Mouse (Mus musculus): ENCODE results near the gene Nploc4. TPM values are rescaled to one million over a fixed set of nuclear protein-coding genes. Genes with fewer than 3 reads are reported as not detected.

Nploc4 gene
- polyA plus RNA-seq, 1 experiment from 2014 or later: 15.6 TPM

DNA sequence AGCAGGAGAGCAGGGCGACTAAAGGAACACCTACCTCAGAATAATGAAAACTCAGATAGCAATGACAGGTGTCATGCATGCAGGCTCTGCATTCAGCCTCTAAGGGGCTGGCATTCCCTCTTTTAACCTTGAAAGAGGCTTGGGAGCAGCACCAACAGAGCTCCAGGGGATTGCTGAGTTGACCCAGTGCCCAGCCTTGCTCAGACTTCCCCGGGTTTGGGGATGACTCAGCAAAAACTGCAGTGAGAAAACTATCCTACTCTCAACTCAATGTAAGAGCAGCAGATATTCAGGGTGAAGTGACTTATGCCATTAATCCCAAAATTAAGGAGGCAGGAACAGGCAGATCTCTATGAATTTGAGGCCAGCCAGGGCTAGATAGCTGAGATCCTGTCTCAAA is 50.4 kb downstream of the Nploc4 start:
- H3K36me3 ChIP-seq (ENCODE audit: control insufficient read depth, insufficient read depth): peaks cover 73% of the 10 kb centered on the region
- no peak for ATAC-seq

DNA sequence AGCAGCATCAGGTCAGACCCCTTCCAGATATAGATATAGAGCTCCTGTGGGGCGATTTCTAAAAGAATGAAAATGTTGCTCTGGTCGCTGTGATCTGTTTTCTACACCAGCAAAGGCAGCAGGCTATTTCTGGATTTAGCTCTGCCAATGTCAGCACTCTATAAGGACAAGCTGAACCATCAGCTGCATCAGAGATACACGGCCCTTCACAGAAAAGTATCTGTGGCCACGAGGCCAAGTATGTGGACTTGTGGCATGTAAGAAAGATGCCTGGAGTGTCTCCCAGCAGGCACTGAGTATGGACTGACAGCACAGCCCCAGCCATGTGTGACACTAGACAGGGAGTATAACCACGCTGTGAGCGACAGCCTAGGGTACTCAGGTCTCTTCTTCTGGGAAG is 50.9 kb downstream of the Nploc4 start:
- Histone ChIP-seq H3K36me3 (ENCODE audit: control insufficient read depth, insufficient read depth) (peaks cover 75% of the 10 kb centered on the region), H3K4me2 (replicated peaks; ENCODE audit: low read depth) (no peak overlapping the region), H3K4me3 (ENCODE audit: low read depth, low read length) (no peak overlapping the region), H3K4me1 (replicated peaks; ENCODE audit: control insufficient read depth, insufficient read depth, low read length) (no peaks in the 10 kb centered on the region), H3K27me3 (replicated peaks; ENCODE audit: control insufficient read depth, insufficient read depth, low read length) (no peaks in the 10 kb centered on the region), H3K27ac (ENCODE audit: low read depth, low read length) (no peak overlapping the region), H3K9ac (ENCODE audit: low read depth, low read length) (no peak overlapping the region), H3K9me3 (ENCODE audit: control insufficient read depth) (no peaks in the 10 kb centered on the region)
- ATAC-seq: no peak
- no peak for TF ChIP-seq CTCF (IDR thresholded peaks at IDR 0.05; ENCODE audit: low read depth)
- WGBS: 96% methylated on average over 6 of the region's 6 CpGs

More for the DNA sequence above, 50.4 kb downstream of the Nploc4 start:
- H3K4me2 ChIP-seq (replicated peaks; ENCODE audit: low read depth): no peak overlapping the region
- no peak overlapping the region for H3K9ac ChIP-seq (ENCODE audit: low read depth, low read length)
- no peaks in the 10 kb centered on the region for H3K4me1 ChIP-seq (replicated peaks; ENCODE audit: control insufficient read depth, insufficient read depth, low read length)
- H3K4me3 ChIP-seq (ENCODE audit: low read depth, low read length): no peak overlapping the region
- no peak for TF ChIP-seq CTCF (IDR thresholded peaks at IDR 0.05; ENCODE audit: low read depth)
- H3K27me3 ChIP-seq (replicated peaks; ENCODE audit: control insufficient read depth, insufficient read depth, low read length): no peaks in the 10 kb centered on the region
- WGBS: 62% methylated on average over 2 of the region's 2 CpGs
- no peak overlapping the region for H3K27ac ChIP-seq (ENCODE audit: low read depth, low read length)
- H3K9me3 ChIP-seq (ENCODE audit: control insufficient read depth): no peaks in the 10 kb centered on the region

DNA sequence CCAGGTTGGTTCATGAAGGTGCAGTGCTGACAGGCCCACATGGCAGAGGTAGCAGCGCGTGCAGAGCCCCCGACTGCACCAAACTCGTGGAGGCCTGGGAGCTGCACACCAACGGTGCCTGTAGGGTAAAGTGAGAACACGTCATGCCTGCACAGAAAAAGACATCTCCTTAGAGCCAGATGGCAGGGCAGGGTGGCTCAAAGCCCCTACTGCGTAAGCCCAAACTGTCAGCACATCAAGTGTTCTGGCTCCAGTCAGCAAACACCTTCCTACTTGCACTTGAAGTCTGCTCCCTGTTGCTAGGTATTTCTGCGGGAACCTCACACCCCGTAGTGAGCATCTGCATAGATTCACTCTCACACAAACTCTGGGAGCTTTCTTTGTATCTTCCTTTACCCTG is 55.0 kb downstream of the Nploc4 start:
- Histone ChIP-seq H3K36me3 (ENCODE audit: control insufficient read depth, insufficient read depth) (peaks cover 70% of the 10 kb centered on the region), H3K4me3 (ENCODE audit: low read depth, low read length) (no peak overlapping the region), H3K9ac (ENCODE audit: low read depth, low read length) (no peak overlapping the region), H3K27ac (ENCODE audit: low read depth, low read length) (no peak overlapping the region), H3K9me3 (ENCODE audit: control insufficient read depth) (no peaks in the 10 kb centered on the region), H3K27me3 (replicated peaks; ENCODE audit: control insufficient read depth, insufficient read depth, low read length) (no peaks in the 10 kb centered on the region), H3K4me1 (replicated peaks; ENCODE audit: control insufficient read depth, insufficient read depth, low read length) (0 out of 2 replicates have a peak, but pooled peaks cover 3% of the 10 kb centered on the region), H3K4me2 (replicated peaks; ENCODE audit: low read depth) (no peak overlapping the region)
- 91% methylated on average over 9 of the region's 9 CpGs for WGBS
- no peak for ATAC-seq
- no peak for TF ChIP-seq CTCF (IDR thresholded peaks at IDR 0.05; ENCODE audit: low read depth)

DNA sequence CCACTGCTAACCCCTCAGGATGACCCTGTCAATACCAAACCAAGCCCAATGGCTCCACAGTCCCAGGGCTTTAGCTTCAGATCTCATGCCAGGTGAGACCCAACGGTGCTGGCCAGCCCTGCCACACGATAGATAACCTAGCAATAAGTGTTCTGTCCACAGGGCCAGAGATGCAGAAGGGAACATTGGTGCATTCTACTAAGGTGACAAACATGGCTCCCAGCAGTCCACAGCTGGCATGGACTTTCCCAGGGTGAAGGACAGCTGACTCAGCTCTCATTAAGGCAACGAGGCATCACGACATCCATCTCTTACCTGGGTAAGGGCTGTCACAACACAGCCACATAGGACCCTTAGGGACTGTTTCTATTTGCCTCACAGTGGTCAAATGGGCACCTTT is 56.4 kb downstream of the Nploc4 start:
- TF ChIP-seq CTCF (IDR thresholded peaks at IDR 0.05; ENCODE audit: low read depth): no peak
- no peak for ATAC-seq
- 94% methylated on average over 4 of the region's 4 CpGs for WGBS
- Histone ChIP-seq H3K4me1 (replicated peaks; ENCODE audit: control insufficient read depth, insufficient read depth, low read length) (0 out of 2 replicates have a peak, but pooled peaks cover 3% of the 10 kb centered on the region), H3K27ac (ENCODE audit: low read depth, low read length) (no peak overlapping the region), H3K9ac (ENCODE audit: low read depth, low read length) (no peak overlapping the region), H3K36me3 (ENCODE audit: control insufficient read depth, insufficient read depth) (peaks cover 72% of the 10 kb centered on the region), H3K4me2 (replicated peaks; ENCODE audit: low read depth) (no peak overlapping the region), H3K4me3 (ENCODE audit: low read depth, low read length) (no peak overlapping the region), H3K9me3 (ENCODE audit: control insufficient read depth) (no peaks in the 10 kb centered on the region), H3K27me3 (replicated peaks; ENCODE audit: control insufficient read depth, insufficient read depth, low read length) (no peaks in the 10 kb centered on the region)

DNA sequence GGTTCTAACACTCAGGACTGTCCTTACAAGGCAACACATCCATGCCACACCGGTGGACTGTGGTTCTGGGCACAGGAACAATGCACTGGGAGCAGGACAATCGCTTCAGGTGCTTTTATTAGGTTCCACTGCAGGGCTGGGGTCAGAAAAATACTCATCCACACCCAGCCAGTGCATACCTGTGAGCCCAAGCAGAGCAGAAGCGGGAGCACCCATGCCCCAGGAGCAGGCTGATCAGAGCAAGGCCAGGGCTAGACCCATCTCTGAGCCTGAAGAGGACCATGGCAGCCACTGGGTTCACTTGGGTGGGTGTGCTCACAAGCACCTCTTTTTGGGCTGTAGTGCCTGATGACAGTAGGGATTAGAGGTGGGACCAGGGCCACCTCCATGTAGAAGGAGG is 57.2 kb downstream of the Nploc4 start:
- Histone ChIP-seq H3K9ac (ENCODE audit: low read depth, low read length) (no peak overlapping the region), H3K4me3 (ENCODE audit: low read depth, low read length) (no peak overlapping the region), H3K4me2 (replicated peaks; ENCODE audit: low read depth) (no peak overlapping the region), H3K27ac (ENCODE audit: low read depth, low read length) (no peak overlapping the region), H3K27me3 (replicated peaks; ENCODE audit: control insufficient read depth, insufficient read depth, low read length) (no peaks in the 10 kb centered on the region), H3K9me3 (ENCODE audit: control insufficient read depth) (no peaks in the 10 kb centered on the region), H3K4me1 (replicated peaks; ENCODE audit: control insufficient read depth, insufficient read depth, low read length) (0 out of 2 replicates have a peak, but pooled peaks cover 3% of the 10 kb centered on the region), H3K36me3 (ENCODE audit: control insufficient read depth, insufficient read depth) (peaks cover 71% of the 10 kb centered on the region)
- ATAC-seq: no peak
- no peak for TF ChIP-seq CTCF (IDR thresholded peaks at IDR 0.05; ENCODE audit: low read depth)
- 93% methylated on average over 3 of the region's 3 CpGs for WGBS

DNA sequence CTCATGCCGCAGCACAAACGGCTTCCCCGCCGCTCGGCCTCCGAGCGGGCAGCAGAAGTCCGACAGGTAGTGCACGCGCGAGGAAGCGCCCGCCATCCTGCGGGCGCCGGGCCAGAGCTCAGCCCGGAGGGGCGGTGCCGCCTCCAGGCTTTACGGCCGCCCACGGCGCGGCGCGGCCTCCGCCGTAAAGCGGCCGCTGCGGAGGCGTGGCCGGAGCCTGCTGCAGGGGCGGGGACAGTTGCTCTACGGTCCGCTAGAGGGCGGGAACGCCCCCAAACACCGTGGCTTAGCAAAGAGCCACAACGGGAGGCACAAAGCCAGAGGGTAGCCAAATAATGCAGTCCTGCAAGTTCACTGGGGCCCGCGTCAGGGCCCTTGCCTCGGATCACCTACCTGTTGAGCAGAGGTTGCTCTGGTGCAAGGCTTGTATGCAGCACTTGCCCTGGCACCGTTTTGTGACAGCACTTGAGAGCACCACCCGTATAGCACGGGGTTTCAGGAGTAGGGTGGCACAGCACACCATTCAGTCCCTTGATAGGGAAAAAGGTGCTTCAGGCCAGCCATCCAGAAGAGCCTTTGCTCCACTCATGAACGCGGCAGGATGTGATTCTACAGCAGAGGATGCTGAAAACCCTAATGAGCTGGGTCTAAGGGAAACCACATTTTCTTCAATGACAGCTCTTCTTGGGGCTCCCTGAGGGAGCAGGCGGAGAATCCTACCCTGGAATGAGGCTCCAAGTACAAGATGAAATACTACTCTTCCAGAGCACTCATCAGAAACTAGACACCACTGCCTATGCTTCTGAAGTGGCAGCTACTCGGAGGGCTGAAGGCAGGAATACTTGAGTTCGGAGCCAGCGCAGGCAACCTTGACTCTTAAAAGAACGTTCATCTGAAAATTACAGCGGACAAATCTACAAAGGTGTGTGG is 58.6 kb downstream of the Nploc4 start, which contains the start of gene Faap100:
Faap100 (minus strand) TSS at position 154 of the 930 bp plus-strand sequence.
- peak within 1 kb of the TSS; percentile 95 for H3K4me2 ChIP-seq (replicated peaks; ENCODE audit: low read depth)
- no peaks in the 10 kb centered on the region for H3K9me3 ChIP-seq (ENCODE audit: control insufficient read depth)
- H3K27me3 ChIP-seq (replicated peaks; ENCODE audit: control insufficient read depth, insufficient read depth, low read length): no peaks in the 10 kb centered on the region
- H3K9ac ChIP-seq (ENCODE audit: low read depth, low read length): peak within 1 kb of the TSS; percentile 48
- TF ChIP-seq CTCF (IDR thresholded peaks at IDR 0.05; ENCODE audit: low read depth): peak; percentile 84
- peak within 1 kb of the TSS; percentile 71 for H3K4me3 ChIP-seq (ENCODE audit: low read depth, low read length)
- ATAC-seq: peak; percentile 89
- WGBS: 8% methylated on average over 53 of the region's 54 CpGs
- H3K27ac ChIP-seq (ENCODE audit: low read depth, low read length): no peak within 1 kb of the TSS
- H3K4me1 ChIP-seq (replicated peaks; ENCODE audit: control insufficient read depth, insufficient read depth, low read length): 0 out of 2 replicates have a peak, but pooled peaks cover 3% of the 10 kb centered on the region
- peaks cover 70% of the 10 kb centered on the region for H3K36me3 ChIP-seq (ENCODE audit: control insufficient read depth, insufficient read depth)

Data from intestine, postnatal 0 days (tissue).